Mouse (Mus musculus): ENCODE results near the gene Abca14. TPM values are rescaled to one million over a fixed set of nuclear protein-coding genes. Genes with fewer than 3 reads are reported as not detected.
A peak's percentile ranks its signal among the peaks of the same experiment; 100 is the strongest.

Gene Abca14
- polyA plus RNA-seq, 1 experiment from 2014 or later = not detected

GRCm38 (mm10) chr7:120181401-120182230 lies 22.1 kb upstream of the Abca14 start:
- no peaks in the 10 kb centered on the region for H3K27me3 ChIP-seq
- ATAC-seq (ENCODE audit: insufficient number of reproducible peaks, insufficient read depth, low FRiP score, low TSS enrichment) = no peak
- H3K9me3 ChIP-seq = no peaks in the 10 kb centered on the region
- H3K27ac ChIP-seq = no peak overlapping the region
- WGBS = 91% methylated on average over 4 of the region's 4 CpGs
- no peaks in the 10 kb centered on the region for H3K36me3 ChIP-seq
- H3K4me2 ChIP-seq (replicated peaks) = no peak overlapping the region
- H3K4me1 ChIP-seq = no peaks in the 10 kb centered on the region
- no peak overlapping the region for H3K4me3 ChIP-seq
- H3K9ac ChIP-seq = no peak overlapping the region

- H3K4me1 ChIP-seq = no peaks in the 10 kb centered on the region
- no peak overlapping the region for H3K27ac ChIP-seq
- no peaks in the 10 kb centered on the region for H3K9me3 ChIP-seq
- no peak overlapping the region for H3K4me2 ChIP-seq (replicated peaks)
- H3K36me3 ChIP-seq = no peaks in the 10 kb centered on the region
- no peaks in the 10 kb centered on the region for H3K27me3 ChIP-seq
- no peak for ATAC-seq (ENCODE audit: insufficient number of reproducible peaks, insufficient read depth, low FRiP score, low TSS enrichment)
- H3K9ac ChIP-seq = no peak overlapping the region
- H3K4me3 ChIP-seq = no peak overlapping the region
These were observed 20.9 kb upstream of the Abca14 start for GRCm38 (mm10) chr7:120182891-120183290.

- ATAC-seq (ENCODE audit: insufficient number of reproducible peaks, insufficient read depth, low FRiP score, low TSS enrichment) = no peak
- Histone ChIP-seq H3K4me3 (no peak overlapping the region), H3K4me1 (peaks cover 9% of the 10 kb centered on the region), H3K36me3 (no peaks in the 10 kb centered on the region), H3K27ac (no peak overlapping the region), H3K9me3 (no peaks in the 10 kb centered on the region), H3K9ac (no peak overlapping the region), H3K27me3 (no peaks in the 10 kb centered on the region), H3K4me2 (replicated peaks) (no peak overlapping the region)
- WGBS = 94% methylated on average over 5 of the region's 5 CpGs
These were observed 14.8 kb upstream of the Abca14 start for GRCm38 (mm10) chr7:120188946-120189345.

- ATAC-seq (ENCODE audit: insufficient number of reproducible peaks, insufficient read depth, low FRiP score, low TSS enrichment) = no peak
- Histone ChIP-seq H3K9me3 (no peaks in the 10 kb centered on the region), H3K4me3 (no peak overlapping the region), H3K27me3 (no peaks in the 10 kb centered on the region), H3K27ac (no peak overlapping the region), H3K36me3 (no peaks in the 10 kb centered on the region), H3K4me1 (peaks cover 9% of the 10 kb centered on the region), H3K9ac (no peak overlapping the region), H3K4me2 (replicated peaks) (no peak overlapping the region)
- WGBS = 62% methylated on average over 8 of the region's 8 CpGs
These were observed 14.2 kb upstream of the Abca14 start for GRCm38 (mm10) chr7:120189369-120190149.

- Histone ChIP-seq H3K9ac (no peak overlapping the region), H3K4me3 (no peak overlapping the region), H3K4me1 (peaks cover 9% of the 10 kb centered on the region), H3K9me3 (no peaks in the 10 kb centered on the region), H3K4me2 (replicated peaks) (no peak overlapping the region), H3K27ac (no peak overlapping the region), H3K36me3 (no peaks in the 10 kb centered on the region), H3K27me3 (no peaks in the 10 kb centered on the region)
- WGBS = 34% methylated on average over 8 of the region's 8 CpGs
- no peak for ATAC-seq (ENCODE audit: insufficient number of reproducible peaks, insufficient read depth, low FRiP score, low TSS enrichment)
These were observed 13.6 kb upstream of the Abca14 start for GRCm38 (mm10) chr7:120190150-120190665.

GRCm38 (mm10) chr7:120192207-120192606 lies 11.6 kb upstream of the Abca14 start:
- no peaks in the 10 kb centered on the region for H3K27me3 ChIP-seq
- H3K4me2 ChIP-seq (replicated peaks) = no peak overlapping the region
- ATAC-seq (ENCODE audit: insufficient number of reproducible peaks, insufficient read depth, low FRiP score, low TSS enrichment) = no peak

GRCm38 (mm10) chr7:120192816-120193215 lies 10.9 kb upstream of the Abca14 start:
- Histone ChIP-seq H3K4me1 (peaks cover 9% of the 10 kb centered on the region), H3K27me3 (no peaks in the 10 kb centered on the region), H3K9ac (no peak overlapping the region), H3K4me2 (replicated peaks) (no peak overlapping the region), H3K36me3 (no peaks in the 10 kb centered on the region), H3K4me3 (no peak overlapping the region), H3K27ac (no peak overlapping the region), H3K9me3 (no peaks in the 10 kb centered on the region)
- ATAC-seq (ENCODE audit: insufficient number of reproducible peaks, insufficient read depth, low FRiP score, low TSS enrichment) = no peak
- 78% methylated on average over 6 of the region's 6 CpGs for WGBS

More at GRCm38 (mm10) chr7:120192207-120192606, 11.6 kb upstream of the Abca14 start:
- no peak overlapping the region for H3K27ac ChIP-seq
- H3K9me3 ChIP-seq = no peaks in the 10 kb centered on the region
- 48% methylated on average over 3 of the region's 3 CpGs for WGBS
- peaks cover 9% of the 10 kb centered on the region for H3K4me1 ChIP-seq
- no peak overlapping the region for H3K9ac ChIP-seq
- no peaks in the 10 kb centered on the region for H3K36me3 ChIP-seq
- no peak overlapping the region for H3K4me3 ChIP-seq

GRCm38 (mm10) chr7:120195207-120195606 lies 8.6 kb upstream of the Abca14 start:
- no peaks in the 10 kb centered on the region for H3K36me3 ChIP-seq
- no peak overlapping the region for H3K4me2 ChIP-seq (replicated peaks)
- ATAC-seq (ENCODE audit: insufficient number of reproducible peaks, insufficient read depth, low FRiP score, low TSS enrichment) = no peak
- no peak overlapping the region for H3K4me3 ChIP-seq
- H3K9me3 ChIP-seq = no peaks in the 10 kb centered on the region
- H3K9ac ChIP-seq = no peak overlapping the region
- 72% methylated on average over 4 of the region's 4 CpGs for WGBS
- no peak overlapping the region for H3K27ac ChIP-seq
- H3K4me1 ChIP-seq = peaks cover 9% of the 10 kb centered on the region
- H3K27me3 ChIP-seq = no peaks in the 10 kb centered on the region

GRCm38 (mm10) chr7:120201231-120201744 lies 2.5 kb upstream of the Abca14 start:
- H3K4me2 ChIP-seq (replicated peaks) = peak overlapping the region; percentile 63
- H3K27ac ChIP-seq = 0 out of 2 replicates have a peak overlapping the region, but pooled peaks have one; percentile 25
- H3K4me3 ChIP-seq = peak overlapping the region; percentile 39
- peak overlapping the region; percentile 45 for H3K9ac ChIP-seq
- ATAC-seq (ENCODE audit: insufficient number of reproducible peaks, insufficient read depth, low FRiP score, low TSS enrichment) = no peak
- 0 out of 2 replicates have a peak, but pooled peaks cover 10% of the 10 kb centered on the region for H3K27me3 ChIP-seq
- H3K9me3 ChIP-seq = no peaks in the 10 kb centered on the region
- H3K4me1 ChIP-seq = peaks cover 9% of the 10 kb centered on the region; the same call in 1 of the 2 replicates
- WGBS = 1% methylated on average over 14 of the region's 14 CpGs
- H3K36me3 ChIP-seq = no peaks in the 10 kb centered on the region

GRCm38 (mm10) chr7:120201771-120202170 lies 2.0 kb upstream of the Abca14 start, which contains the start of gene Crym:
Crym (minus strand) TSS chr7:120202111.
- 0 out of 2 replicates have a peak, but pooled peaks cover 10% of the 10 kb centered on the region for H3K27me3 ChIP-seq
- ATAC-seq (ENCODE audit: insufficient number of reproducible peaks, insufficient read depth, low FRiP score, low TSS enrichment) = no peak
- WGBS = 1% methylated on average over 26 of the region's 26 CpGs
- H3K27ac ChIP-seq = 0 out of 2 replicates have a peak within 1 kb of the TSS, but pooled peaks have one; percentile 25
- H3K4me3 ChIP-seq = peak within 1 kb of the TSS; percentile 39
- peak within 1 kb of the TSS; percentile 45 for H3K9ac ChIP-seq
- peak within 1 kb of the TSS; percentile 63 for H3K4me2 ChIP-seq (replicated peaks)
- peaks cover 9% of the 10 kb centered on the region; the same call in 1 of the 2 replicates for H3K4me1 ChIP-seq
- no peaks in the 10 kb centered on the region for H3K36me3 ChIP-seq
- no peaks in the 10 kb centered on the region for H3K9me3 ChIP-seq

GRCm38 (mm10) chr7:120205989-120206388 lies 2.2 kb downstream of the Abca14 start:
- no peaks in the 10 kb centered on the region for H3K9me3 ChIP-seq
- H3K9ac ChIP-seq = no peak overlapping the region
- no peak overlapping the region for H3K4me2 ChIP-seq (replicated peaks)
- H3K27me3 ChIP-seq = 0 out of 2 replicates have a peak, but pooled peaks cover 4% of the 10 kb centered on the region
- H3K36me3 ChIP-seq = no peaks in the 10 kb centered on the region
- 66% methylated on average over 9 of the region's 9 CpGs for WGBS
- H3K4me1 ChIP-seq = peaks cover 9% of the 10 kb centered on the region; the same call in 1 of the 2 replicates
- no peak for ATAC-seq (ENCODE audit: insufficient number of reproducible peaks, insufficient read depth, low FRiP score, low TSS enrichment)
- H3K27ac ChIP-seq = no peak overlapping the region
- H3K4me3 ChIP-seq = no peak overlapping the region

Measured in embryonic facial prominence, embryonic 12.5 days (tissue).